Mouse (Mus musculus): ENCODE data around the gene Hacd1. TPM values are rescaled to one million over a fixed set of nuclear protein-coding genes. Genes with fewer than 3 reads are reported as not detected.
A peak's percentile ranks its signal among the peaks of the same experiment; 100 is the strongest.

Hacd1 gene
- polyA plus RNA-seq, 1 experiment: 3.3 TPM

- Histone ChIP-seq H3K36me3 (ENCODE audit: control insufficient read depth) (no peaks in the 10 kb centered on the region), H3K9me3 (ENCODE audit: control insufficient read depth, low read length) (no peaks in the 10 kb centered on the region), H3K27me3 (ENCODE audit: control insufficient read depth) (no peaks in the 10 kb centered on the region), H3K4me1 (ENCODE audit: control insufficient read depth) (peaks cover 33% of the 10 kb centered on the region), H3K4me3 (replicated peaks) (no peak overlapping the region)
- TF ChIP-seq GATA1 (IDR thresholded peaks at IDR 0.05; ENCODE audit: low read length) (no peak), TAL1 (IDR thresholded peaks at IDR 0.05; ENCODE audit: low read length) (no peak)
Measured at GRCm38 (mm10) chr2:14069027-14069426, 13.1 kb upstream of the Hacd1 start.

DNA sequence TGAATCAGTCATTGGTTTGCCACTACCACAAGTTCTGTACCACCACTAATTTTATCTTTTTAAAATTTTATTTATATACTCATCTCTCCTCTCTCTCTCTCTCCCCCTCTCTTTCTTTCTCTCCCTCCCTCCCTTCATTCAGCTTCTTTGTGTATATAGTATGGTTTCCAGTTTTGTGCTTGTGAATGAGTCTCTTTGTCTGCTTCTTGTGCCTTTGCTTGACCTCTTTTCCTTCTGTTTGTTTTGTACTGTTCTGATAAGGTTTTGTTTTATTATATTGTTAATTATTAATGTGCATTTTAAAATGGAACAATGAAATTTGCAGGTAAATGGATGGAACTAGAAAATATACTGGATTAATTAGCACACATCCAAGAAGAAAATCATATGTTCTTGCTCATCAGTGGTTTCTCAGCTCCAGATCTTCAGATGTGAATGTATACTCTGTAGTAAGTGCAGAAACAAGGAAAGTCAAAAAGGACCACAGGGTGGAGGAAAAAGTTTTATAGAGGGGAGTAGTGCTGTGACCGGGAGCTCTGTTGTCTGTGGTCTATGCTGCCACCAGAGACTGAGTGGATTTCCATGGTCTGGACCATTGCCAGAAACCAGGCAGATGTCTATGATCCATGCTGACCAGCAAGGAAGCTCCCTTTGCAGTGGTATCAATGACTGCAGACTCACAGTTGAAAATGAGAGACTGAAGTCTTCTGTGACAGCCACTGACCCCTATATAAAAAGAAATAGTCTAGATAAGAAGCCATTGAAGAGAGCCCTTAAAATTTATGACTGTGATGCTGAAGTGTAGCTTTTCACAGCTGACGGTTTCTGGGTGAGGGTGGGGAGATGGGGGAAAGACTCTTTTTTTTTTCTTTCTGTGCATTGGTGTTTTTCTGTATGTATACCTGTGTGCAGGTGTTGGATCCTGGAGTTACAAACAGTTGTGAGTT lies 10.0 kb upstream of the Hacd1 start:
- Histone ChIP-seq H3K27me3 (ENCODE audit: control insufficient read depth) (no peaks in the 10 kb centered on the region), H3K9me3 (ENCODE audit: control insufficient read depth, low read length) (no peaks in the 10 kb centered on the region), H3K4me3 (replicated peaks) (no peak overlapping the region), H3K36me3 (ENCODE audit: control insufficient read depth) (no peaks in the 10 kb centered on the region), H3K4me1 (ENCODE audit: control insufficient read depth) (peaks cover 13% of the 10 kb centered on the region)
- TF ChIP-seq GATA1 (IDR thresholded peaks at IDR 0.05; ENCODE audit: low read length) (no peak), TAL1 (IDR thresholded peaks at IDR 0.05; ENCODE audit: low read length) (no peak)

DNA sequence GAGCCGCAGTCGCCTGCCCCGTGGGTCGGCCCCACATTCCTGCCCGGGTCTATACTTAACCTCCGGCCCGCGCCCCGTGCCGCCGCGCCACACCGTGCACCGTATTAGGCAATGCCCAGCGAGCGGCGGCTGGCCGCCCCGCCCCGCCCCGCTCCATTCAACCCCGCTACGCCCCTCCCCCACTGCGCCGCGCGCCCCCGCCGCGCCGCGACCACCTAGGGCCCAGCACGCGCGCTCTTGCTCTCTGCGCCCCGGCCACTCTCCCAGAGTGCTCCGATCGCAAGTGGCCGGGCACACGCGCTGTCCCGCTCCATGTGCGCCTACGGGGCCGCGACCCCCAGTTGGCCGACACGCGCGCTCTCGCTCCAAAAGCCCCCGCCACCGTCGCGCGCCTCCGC lies 768 bp downstream of the Hacd1 start:
- Histone ChIP-seq H3K4me1 (ENCODE audit: control insufficient read depth) (peaks cover 30% of the 10 kb centered on the region), H3K4me3 (replicated peaks) (peak overlapping the region; percentile 90), H3K9me3 (ENCODE audit: control insufficient read depth, low read length) (no peaks in the 10 kb centered on the region), H3K27me3 (ENCODE audit: control insufficient read depth) (peaks cover 4% of the 10 kb centered on the region; the same call in 1 of the 2 replicates), H3K36me3 (ENCODE audit: control insufficient read depth) (no peaks in the 10 kb centered on the region)
- no peak for TF ChIP-seq GATA1 (IDR thresholded peaks at IDR 0.05; ENCODE audit: low read length)
- TF ChIP-seq TAL1 (IDR thresholded peaks at IDR 0.05; ENCODE audit: low read length): no peak

DNA sequence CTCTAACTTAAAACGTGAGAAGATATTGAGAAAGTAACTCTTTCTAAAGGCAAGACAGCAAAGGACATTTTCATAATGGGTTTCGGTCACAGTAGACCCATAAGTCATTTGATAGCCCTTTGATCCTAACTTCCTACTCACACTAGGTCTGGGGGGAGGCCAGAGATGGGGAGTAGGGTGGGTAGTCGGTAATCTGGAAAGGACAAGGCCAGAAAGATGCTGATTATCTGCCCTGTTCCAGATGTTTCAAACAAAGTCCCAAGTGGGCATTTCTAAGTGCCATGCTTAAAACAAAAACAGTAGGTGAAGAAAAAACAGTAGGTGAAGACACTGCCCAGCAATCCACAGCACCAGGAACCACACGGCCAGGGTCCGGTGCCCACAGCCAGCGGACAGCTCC lies 1.2 kb downstream of the Hacd1 start:
- peaks cover 30% of the 10 kb centered on the region for H3K4me1 ChIP-seq (ENCODE audit: control insufficient read depth)
- H3K4me3 ChIP-seq (replicated peaks): peak overlapping the region; percentile 90
- peaks cover 4% of the 10 kb centered on the region; the same call in 1 of the 2 replicates for H3K27me3 ChIP-seq (ENCODE audit: control insufficient read depth)
- TF ChIP-seq GATA1 (IDR thresholded peaks at IDR 0.05; ENCODE audit: low read length) (no peak), TAL1 (IDR thresholded peaks at IDR 0.05; ENCODE audit: low read length) (no peak)
- H3K36me3 ChIP-seq (ENCODE audit: control insufficient read depth): no peaks in the 10 kb centered on the region
- H3K9me3 ChIP-seq (ENCODE audit: control insufficient read depth, low read length): no peaks in the 10 kb centered on the region

GRCm38 (mm10) chr2:14054163-14054562 lies 1.8 kb downstream of the Hacd1 start:
- Histone ChIP-seq H3K4me1 (ENCODE audit: control insufficient read depth) (peaks cover 30% of the 10 kb centered on the region), H3K9me3 (ENCODE audit: control insufficient read depth, low read length) (no peaks in the 10 kb centered on the region), H3K36me3 (ENCODE audit: control insufficient read depth) (no peaks in the 10 kb centered on the region), H3K4me3 (replicated peaks) (peak overlapping the region; percentile 22), H3K27me3 (ENCODE audit: control insufficient read depth) (peaks cover 4% of the 10 kb centered on the region; the same call in 1 of the 2 replicates)
- TF ChIP-seq GATA1 (IDR thresholded peaks at IDR 0.05; ENCODE audit: low read length) (no peak), TAL1 (IDR thresholded peaks at IDR 0.05; ENCODE audit: low read length) (no peak)

DNA sequence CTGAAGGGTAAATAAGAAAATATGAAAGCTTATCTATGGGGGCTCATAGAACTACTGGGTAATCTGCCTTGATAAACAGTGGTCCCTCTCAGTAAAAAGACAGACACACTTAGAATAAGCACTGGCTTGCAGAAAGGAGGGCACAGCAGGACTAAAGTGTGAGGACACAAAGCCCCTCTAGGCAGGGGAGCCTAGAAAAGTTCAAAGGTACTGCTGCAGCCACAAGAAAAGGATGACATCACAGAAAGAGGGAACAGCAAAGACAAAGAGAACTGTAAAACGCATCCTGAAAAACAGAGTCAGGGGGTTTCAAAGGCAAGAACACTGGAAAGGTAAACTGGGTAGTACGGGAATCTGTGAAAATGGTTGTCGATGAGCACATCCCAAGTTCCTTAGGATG lies 2.3 kb downstream of the Hacd1 start:
- H3K4me1 ChIP-seq (ENCODE audit: control insufficient read depth): peaks cover 30% of the 10 kb centered on the region
- no peaks in the 10 kb centered on the region for H3K36me3 ChIP-seq (ENCODE audit: control insufficient read depth)
- TF ChIP-seq TAL1 (IDR thresholded peaks at IDR 0.05; ENCODE audit: low read length): no peak
- TF ChIP-seq GATA1 (IDR thresholded peaks at IDR 0.05; ENCODE audit: low read length): no peak
- H3K4me3 ChIP-seq (replicated peaks): no peak overlapping the region
- H3K9me3 ChIP-seq (ENCODE audit: control insufficient read depth, low read length): no peaks in the 10 kb centered on the region
- H3K27me3 ChIP-seq (ENCODE audit: control insufficient read depth): peaks cover 4% of the 10 kb centered on the region; the same call in 1 of the 2 replicates

- H3K4me3 ChIP-seq (replicated peaks): no peak overlapping the region
- no peak for TF ChIP-seq GATA1 (IDR thresholded peaks at IDR 0.05; ENCODE audit: low read length)
- TF ChIP-seq TAL1 (IDR thresholded peaks at IDR 0.05; ENCODE audit: low read length): no peak
- H3K4me1 ChIP-seq (ENCODE audit: control insufficient read depth): peaks cover 8% of the 10 kb centered on the region
Measured at GRCm38 (mm10) chr2:14048808-14049207, 7.1 kb downstream of the Hacd1 start.

GRCm38 (mm10) chr2:14048381-14048780 lies 7.6 kb downstream of the Hacd1 start:
- H3K27me3 ChIP-seq (ENCODE audit: control insufficient read depth): no peaks in the 10 kb centered on the region
- peaks cover 3% of the 10 kb centered on the region for H3K4me1 ChIP-seq (ENCODE audit: control insufficient read depth)
- no peak for TF ChIP-seq GATA1 (IDR thresholded peaks at IDR 0.05; ENCODE audit: low read length)
- TF ChIP-seq TAL1 (IDR thresholded peaks at IDR 0.05; ENCODE audit: low read length): no peak
- peaks cover 6% of the 10 kb centered on the region for H3K36me3 ChIP-seq (ENCODE audit: control insufficient read depth)
- no peaks in the 10 kb centered on the region for H3K9me3 ChIP-seq (ENCODE audit: control insufficient read depth, low read length)
- H3K4me3 ChIP-seq (replicated peaks): no peak overlapping the region

More at GRCm38 (mm10) chr2:14048808-14049207, 7.1 kb downstream of the Hacd1 start:
- Histone ChIP-seq H3K36me3 (ENCODE audit: control insufficient read depth) (peaks cover 3% of the 10 kb centered on the region), H3K9me3 (ENCODE audit: control insufficient read depth, low read length) (no peaks in the 10 kb centered on the region), H3K27me3 (ENCODE audit: control insufficient read depth) (no peaks in the 10 kb centered on the region)

DNA sequence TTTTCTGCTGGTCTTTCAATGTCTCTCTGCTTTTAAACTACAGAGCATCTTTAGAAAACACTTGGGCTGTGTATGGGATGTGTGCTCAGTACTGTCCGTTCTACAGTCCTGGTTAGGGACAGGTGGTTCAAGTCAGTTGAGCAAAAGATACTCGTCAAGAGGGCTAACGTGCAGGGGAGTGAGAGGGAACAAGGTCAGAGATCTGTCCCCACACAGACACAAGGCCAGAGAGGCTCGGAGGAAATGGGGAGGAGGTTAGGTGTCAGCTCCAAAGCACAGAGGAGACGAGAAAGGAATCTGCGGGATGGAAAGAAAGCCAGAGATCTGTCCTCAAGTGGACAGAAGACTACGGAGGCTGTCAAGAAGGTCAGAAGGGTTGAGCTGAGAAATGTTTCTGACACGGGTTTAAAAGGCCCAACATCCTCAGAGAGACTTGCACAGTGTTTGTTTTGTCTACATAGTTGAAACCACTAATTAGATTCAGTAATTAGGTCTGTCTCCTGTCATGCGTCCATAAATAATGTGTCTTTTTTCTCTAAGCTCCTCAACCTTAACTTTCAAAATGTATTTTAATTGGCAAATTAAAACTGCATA lies 12.3 kb downstream of the Hacd1 start:
- Histone ChIP-seq H3K4me3 (replicated peaks) (no peak overlapping the region), H3K4me1 (ENCODE audit: control insufficient read depth) (peaks cover 11% of the 10 kb centered on the region), H3K36me3 (ENCODE audit: control insufficient read depth) (peaks cover 42% of the 10 kb centered on the region), H3K27me3 (ENCODE audit: control insufficient read depth) (no peaks in the 10 kb centered on the region), H3K9me3 (ENCODE audit: control insufficient read depth, low read length) (peaks cover 7% of the 10 kb centered on the region)
- TF ChIP-seq TAL1 (IDR thresholded peaks at IDR 0.05; ENCODE audit: low read length) (no peak), GATA1 (IDR thresholded peaks at IDR 0.05; ENCODE audit: low read length) (no peak)

Measured in erythroblast, embryonic 14.5 days (primary cell).